Mouse (Mus musculus) CH12.LX (cell line): Measurements from ENCODE around the gene Lhfp. TPM values are rescaled to one million over a fixed set of nuclear protein-coding genes. Genes with fewer than 3 reads are reported as not detected.

Source experiments
- DNase-seq: peaks from one replicate; pipeline ENCODE4 v3.0.0-alpha.2; 2013; ENCODE audit errors: extremely low read depth
- H3K27ac ChIP-seq: 2 replicates; pipeline ENCODE4 v1.5.1; 2012; ENCODE audit warnings: low read depth, mild to moderate bottlenecking, control low read depth, moderate library complexity; ENCODE audit not compliant: insufficient read depth
- H3K27me3 ChIP-seq: replicated peaks from 2 replicates; pipeline ENCODE3; 2012; ENCODE audit warnings: inconsistent platforms
- H3K36me3 ChIP-seq, 2 experiments: replicated peaks in 1 of 2; 2 replicates each; pipeline versions ENCODE3 to v1.6.1; 2012; ENCODE audit warnings: inconsistent platforms in 1 of 2, low read length in 1 of 2, mild to moderate bottlenecking in 1 of 2, mixed read lengths in 1 of 2, moderate library complexity in 1 of 2; ENCODE audit not compliant: control insufficient read depth in 1 of 2, insufficient read depth in 1 of 2
- H3K4me1 ChIP-seq, 2 experiments: 2 replicates each; pipeline ENCODE4 v1.6.1; 2012; ENCODE audit warnings: inconsistent platforms in 1 of 2, moderate library complexity in 1 of 2; ENCODE audit not compliant: insufficient read depth in 2 of 2, control insufficient read depth in 1 of 2
- H3K4me2 ChIP-seq: 2 replicates; pipeline ENCODE4 v1.6.1; 2012; ENCODE audit warnings: low read depth, mild to moderate bottlenecking, control low read depth; ENCODE audit not compliant: poor library complexity, insufficient read depth, severe bottlenecking
- H3K4me3 ChIP-seq, 3 experiments: fragments of 150-350 bp in 1 of 3; sonication (generic) in 1 of 3; replicated peaks in 1 of 3; 2 replicates each; pipeline versions ENCODE3 to v1.5.1; 2011 to 2012; ENCODE audit warnings: low read depth in 2 of 3, low read length in 2 of 3, mild to moderate bottlenecking in 2 of 3, moderate library complexity in 2 of 3, control low read depth in 1 of 3, improper control_type of control experiment in 1 of 3, inconsistent platforms in 1 of 3, mixed read lengths in 1 of 3; ENCODE audit not compliant: poor library complexity in 1 of 3
- H3K79me2 ChIP-seq: replicated peaks from 2 replicates; pipeline ENCODE4 v1.6.1; 2012; ENCODE audit warnings: mild to moderate bottlenecking, moderate library complexity; ENCODE audit not compliant: control insufficient read depth, poor library complexity, insufficient read depth, severe bottlenecking; ENCODE audit errors: extremely low read depth
- H3K9ac ChIP-seq: 2 replicates; pipeline ENCODE4 v1.6.1; 2012; ENCODE audit warnings: low read depth, mild to moderate bottlenecking, control low read depth, moderate library complexity; ENCODE audit not compliant: insufficient read depth
- H3K9me3 ChIP-seq: replicated peaks from 2 replicates; pipeline ENCODE3; 2012; ENCODE audit warnings: low read length, inconsistent platforms, mixed read lengths
- CHD2 ChIP-seq: IDR thresholded peaks from 2 replicates; pipeline ENCODE4 v1.6.1; 2011; ENCODE audit warnings: low read length, improper control_type of control experiment
- CTCF ChIP-seq, 2 experiments: IDR thresholded peaks in 1 of 2; conservative IDR thresholded peaks in 1 of 2; 2 replicates each; pipeline ENCODE4 v1.5.1; 2011 to 2012; ENCODE audit warnings: low read depth in 2 of 2, low read length in 2 of 2, improper control_type of control experiment in 1 of 2, inconsistent platforms in 1 of 2, mild to moderate bottlenecking in 1 of 2, moderate library complexity in 1 of 2
- GABPA ChIP-seq: IDR thresholded peaks from 2 replicates; pipeline ENCODE4 v1.6.1; 2012; ENCODE audit warnings: low read depth, low read length, improper control_type of control experiment, inconsistent platforms; ENCODE audit not compliant: insufficient replicate concordance
- HCFC1 ChIP-seq: IDR thresholded peaks from 2 replicates; pipeline ENCODE4 v1.6.1; 2012; ENCODE audit warnings: low read depth, mild to moderate bottlenecking, inconsistent platforms, low read length, improper control_type of control experiment
- JUN ChIP-seq: IDR thresholded peaks from 2 replicates; pipeline ENCODE4 v1.6.1; 2011; ENCODE audit warnings: low read depth, mild to moderate bottlenecking, low read length, improper control_type of control experiment, moderate library complexity; ENCODE audit not compliant: insufficient read depth
- MAFK ChIP-seq: IDR thresholded peaks from 2 replicates; pipeline ENCODE4 v1.6.1; 2011; ENCODE audit warnings: low read length, improper control_type of control experiment; ENCODE audit not compliant: insufficient replicate concordance
- MAX ChIP-seq: IDR thresholded peaks from 2 replicates; pipeline ENCODE4 v1.6.1; 2011; ENCODE audit warnings: low read length, improper control_type of control experiment
- MEF2A ChIP-seq: IDR thresholded peaks from 2 replicates; pipeline ENCODE4 v1.6.1; 2014; ENCODE audit warnings: low read depth, mild to moderate bottlenecking, inconsistent platforms, low read length, improper control_type of control experiment, borderline replicate concordance
- MXI1 ChIP-seq: IDR thresholded peaks from 2 replicates; pipeline ENCODE4 v1.6.1; 2011; ENCODE audit warnings: mild to moderate bottlenecking, low read depth, low read length, improper control_type of control experiment
- MYC ChIP-seq: IDR thresholded peaks from 2 replicates; pipeline ENCODE4 v1.6.1; 2011; ENCODE audit warnings: low read depth, mild to moderate bottlenecking, improper control_type of control experiment, low read length
- NRF1 ChIP-seq: IDR thresholded peaks from 2 replicates; pipeline ENCODE4 v1.6.1; 2014; ENCODE audit warnings: low read depth, mild to moderate bottlenecking, inconsistent platforms, low read length, improper control_type of control experiment, moderate library complexity
- POLR2A ChIP-seq: IDR thresholded peaks from 2 replicates; pipeline ENCODE4 v1.6.1; 2011; ENCODE audit warnings: low read depth, mild to moderate bottlenecking, improper control_type of control experiment, low read length
- POLR2AphosphoS2 ChIP-seq: IDR thresholded peaks from 2 replicates; pipeline ENCODE4 v1.6.1; 2011; ENCODE audit warnings: low read depth, low read length, improper control_type of control experiment
- SIN3A ChIP-seq: IDR thresholded peaks from 2 replicates; pipeline ENCODE4 v1.6.1; 2012; ENCODE audit warnings: low read length, improper control_type of control experiment, inconsistent platforms
- TBP ChIP-seq: conservative IDR thresholded peaks from 2 replicates; pipeline ENCODE4 v1.6.1; 2011; ENCODE audit warnings: low read depth, low read length, improper control_type of control experiment
- TCF12 ChIP-seq: IDR thresholded peaks from 2 replicates; pipeline ENCODE4 v1.6.1; 2014; ENCODE audit warnings: low read depth, mild to moderate bottlenecking, inconsistent platforms, low read length, improper control_type of control experiment
- USF2 ChIP-seq: conservative IDR thresholded peaks from 2 replicates; pipeline ENCODE4 v1.6.1; 2011; ENCODE audit warnings: low read depth, low read length, improper control_type of control experiment
- ZMIZ1 ChIP-seq: IDR thresholded peaks from 2 replicates; pipeline ENCODE4 v1.6.1; 2012; ENCODE audit warnings: low read depth, mild to moderate bottlenecking, inconsistent platforms, low read length, improper control_type of control experiment
- ZNF384 ChIP-seq: IDR thresholded peaks from 2 replicates; pipeline ENCODE4 v1.6.1; 2012; ENCODE audit warnings: low read depth, low read length, improper control_type of control experiment, inconsistent platforms
- dilution Hi-C: fragments of 300-500 bp; cut with MboI; formaldehyde crosslinking; loops from 2 replicates; pipeline ENCODE4 v1.14.3; 2020; ENCODE audit warnings: low sequenced_read_pairs; ENCODE audit not compliant: extremely low pct_unique_long_range_greater_than_20kb, extremely low pct_ligation_motif_present
- in situ Hi-C: fragments of 300-500 bp; cut with MboI; formaldehyde crosslinking; loops from 3 replicates; pipeline ENCODE4 v1.14.3; 2019; ENCODE audit warnings: low sequenced_read_pairs, low pct_ligation_motif_present, low pct_unique_long_range_greater_than_20kb, mixed read lengths
- polyA plus RNA-seq: library from polyadenylated mRNA; unstranded; fragments of >175 nt; gene quantifications from 2 replicates; pipeline ENCODE4 v1.2.1, GENCODE M21; 2012; ENCODE audit warnings: low read depth; ENCODE audit not compliant: insufficient read length
- total RNA-seq, 2 experiments: library from RNA; depleted of rRNA; stranded (reverse); fragments of 300-350 nt in 1 of 2; fragments of >200 nt in 1 of 2; gene quantifications; 2 replicates each; pipeline ENCODE4 v1.2.3; 2012 to 2014

Lhfp gene
- total and polyA plus RNA-seq, 3 experiments: not detected

- Histone ChIP-seq H3K4me1 (0 out of 4 replicates have a peak, but pooled peaks cover 0 to 3% of the 10 kb centered on the region in 2 experiments), H3K27ac (no peak overlapping the region), H3K79me2 (no peaks in the 10 kb centered on the region), H3K27me3 (no peaks in the 10 kb centered on the region), H3K9ac (no peak overlapping the region), H3K4me2 (no peak overlapping the region), H3K4me3 (no peak overlapping the region), H3K36me3 (no peaks in the 10 kb centered on the region), H3K9me3 (no peaks in the 10 kb centered on the region)
- TF ChIP-seq TCF12 (no peak), MYC (no peak), MEF2A (no peak), TBP (no peak), MAX (no peak), NRF1 (no peak), ZMIZ1 (no peak), HCFC1 (no peak), SIN3A (no peak), ZNF384 (no peak), JUN (no peak), CHD2 (no peak), POLR2AphosphoS2 (no peak), MAFK (no peak), MXI1 (no peak), GABPA (no peak), CTCF (conservative IDR thresholded peaks at IDR 0.05 in 1 of 2, IDR thresholded peaks at IDR 0.05 in 1 of 2; ENCODE audit: low read depth in 2 of 2, low read length in 2 of 2) (no peak)
- dilution Hi-C loops: no loop called here
- in situ Hi-C loops: no loop called here
- no peak for DNase-seq
Measured at GRCm38 (mm10) chr3:53201670-53202069, 160.3 kb downstream of the Lhfp start.

DNA sequence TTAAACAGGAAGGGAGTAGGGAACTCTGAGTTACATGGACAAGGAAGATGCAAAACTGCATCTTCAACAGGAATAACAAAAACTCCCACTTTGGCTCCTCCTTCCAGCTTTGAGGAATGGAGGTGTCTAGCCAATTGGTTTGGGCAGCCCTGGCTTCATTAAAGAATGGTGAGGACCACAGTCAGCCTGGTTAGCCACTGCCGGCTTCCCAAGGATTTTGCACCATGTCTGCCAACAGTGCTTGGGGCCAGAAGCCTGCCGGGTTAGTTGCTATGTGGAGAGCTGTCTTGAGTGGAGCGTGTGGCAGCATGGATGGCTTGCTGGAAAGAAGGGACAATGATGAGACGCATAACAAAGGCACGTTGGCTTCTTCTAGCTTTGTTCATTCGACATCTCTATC is 160.9 kb downstream of the Lhfp start:
- TF ChIP-seq TBP: no peak
- no peak for TF ChIP-seq USF2
- no peak for TF ChIP-seq POLR2A
- TF ChIP-seq MYC: no peak
- no peak for TF ChIP-seq HCFC1
- no peak overlapping the region for H3K4me2 ChIP-seq
- dilution Hi-C loops: no loop called here

More for the DNA sequence above, 160.9 kb downstream of the Lhfp start:
- H3K27ac ChIP-seq: no peak overlapping the region
- H3K27me3 ChIP-seq: no peaks in the 10 kb centered on the region
- H3K4me1 ChIP-seq: 0 out of 4 replicates have a peak, but pooled peaks cover 0 to 3% of the 10 kb centered on the region in 2 experiments
- no peaks in the 10 kb centered on the region for H3K36me3 ChIP-seq
- no peak overlapping the region for H3K4me3 ChIP-seq
- H3K9me3 ChIP-seq: no peaks in the 10 kb centered on the region
- no peak overlapping the region for H3K9ac ChIP-seq
- in situ Hi-C loops: no loop called here
- no peak for DNase-seq
- no peaks in the 10 kb centered on the region for H3K79me2 ChIP-seq
